Mouse (Mus musculus) frontal cortex, postnatal 10 days (tissue): ENCODE data around the gene Pcdh17.

Experiments used
- DNase-seq, 2 experiments: peaks; one replicate each; pipeline ENCODE4 v3.0.0; 2022; ENCODE audit warnings: low spot score in 2 of 2, mixed read lengths in 1 of 2

Pcdh17 gene

GRCm38 (mm10) chr14:84477411-84477810 lies 34.0 kb downstream of the Pcdh17 start:
- no peak for DNase-seq

DNA sequence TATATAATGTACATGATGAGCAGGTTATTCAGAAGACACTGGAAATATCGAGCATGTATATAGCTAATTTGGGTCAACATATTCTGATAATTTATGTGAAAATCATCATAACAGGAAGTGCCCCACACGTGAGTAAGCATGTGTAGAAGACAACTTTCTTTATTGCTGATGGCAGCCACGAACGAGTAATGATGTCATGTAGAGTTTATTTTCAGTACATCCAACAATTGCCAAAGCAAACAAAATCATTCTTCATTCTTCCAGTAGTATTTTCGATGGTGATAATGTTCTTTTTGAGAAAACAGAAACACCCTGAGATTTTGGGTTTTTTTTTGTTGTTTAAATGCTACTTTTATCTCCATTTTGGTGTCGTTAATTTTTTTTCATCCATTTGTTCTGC lies 37.2 kb downstream of the Pcdh17 start:
- DNase-seq: no peak

DNA sequence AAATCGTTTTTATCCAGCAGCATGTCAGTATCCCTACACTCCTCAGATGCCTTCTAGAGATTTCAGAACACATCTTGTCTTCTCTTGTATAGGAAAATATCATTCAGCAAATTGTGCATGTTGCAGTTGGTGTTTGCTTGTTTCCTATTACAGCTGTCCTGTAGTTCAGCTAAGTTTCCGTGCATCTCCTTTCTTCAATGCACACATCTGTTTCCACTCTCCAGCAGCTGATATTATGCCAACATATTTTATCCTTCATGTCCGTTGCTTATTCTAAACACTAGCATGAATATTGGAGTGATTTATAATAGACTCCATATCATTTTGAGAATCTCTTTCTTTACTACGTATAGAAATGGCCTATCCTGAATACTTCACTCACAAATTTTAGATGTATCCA lies 41.0 kb downstream of the Pcdh17 start:
- DNase-seq: no peak

DNA sequence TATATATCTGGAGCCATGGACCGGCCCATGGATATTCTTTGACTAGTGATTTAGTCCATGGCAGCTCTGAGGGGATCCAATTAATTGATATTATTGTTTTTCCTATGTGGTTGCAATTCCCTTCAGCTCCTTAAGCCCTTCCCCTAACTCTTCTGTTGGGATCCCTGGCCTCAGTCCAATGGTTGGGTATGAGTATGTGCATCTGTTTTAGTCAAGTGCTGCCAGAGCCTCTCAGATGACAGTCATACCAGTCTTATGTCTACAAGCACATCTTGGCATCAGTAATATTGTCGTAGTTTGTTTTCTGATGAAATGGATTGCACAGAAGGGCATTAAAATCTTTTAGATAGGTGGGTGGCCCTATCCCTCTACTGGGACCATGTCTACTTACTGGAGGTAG lies 67.6 kb downstream of the Pcdh17 start:
- no peak for DNase-seq

DNA sequence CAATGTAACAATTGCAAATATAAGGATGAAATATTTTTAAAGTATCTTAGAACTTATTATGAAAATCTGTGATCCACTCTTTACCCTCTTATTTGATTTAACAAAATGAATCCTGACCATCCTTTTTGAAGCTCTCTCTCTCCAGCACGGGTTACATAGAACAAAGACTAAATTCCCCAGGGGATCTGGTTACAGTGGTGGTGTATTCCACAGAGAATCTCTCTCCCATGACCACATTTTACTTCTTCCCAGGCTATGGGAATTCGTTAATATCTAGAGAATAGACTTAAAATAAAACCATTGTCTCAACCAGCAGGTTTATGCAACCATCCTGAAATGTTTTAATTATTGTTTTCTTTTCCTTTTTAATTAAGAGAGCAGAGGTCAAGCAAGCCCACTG lies 89.0 kb downstream of the Pcdh17 start:
- no peak for DNase-seq

DNA sequence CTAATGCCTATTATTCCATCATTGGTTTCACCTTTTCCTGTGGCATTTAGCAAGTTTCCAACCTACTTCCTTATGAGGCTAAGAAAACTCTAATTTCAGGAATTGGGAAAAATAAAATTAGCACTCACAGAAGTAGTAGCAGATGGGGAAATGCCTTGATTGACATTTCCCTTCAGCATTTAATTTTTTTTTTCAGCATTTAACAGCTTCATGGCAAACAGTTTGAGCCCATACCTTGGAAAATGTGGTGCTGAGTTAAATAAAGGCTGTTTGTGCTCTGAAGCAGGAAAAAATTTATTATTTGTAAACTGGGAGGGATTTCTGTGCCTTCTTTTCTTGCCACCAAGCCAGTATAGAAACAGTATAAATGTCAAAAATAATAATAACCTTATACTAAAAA lies 91.9 kb downstream of the Pcdh17 start:
- DNase-seq: no peak

DNA sequence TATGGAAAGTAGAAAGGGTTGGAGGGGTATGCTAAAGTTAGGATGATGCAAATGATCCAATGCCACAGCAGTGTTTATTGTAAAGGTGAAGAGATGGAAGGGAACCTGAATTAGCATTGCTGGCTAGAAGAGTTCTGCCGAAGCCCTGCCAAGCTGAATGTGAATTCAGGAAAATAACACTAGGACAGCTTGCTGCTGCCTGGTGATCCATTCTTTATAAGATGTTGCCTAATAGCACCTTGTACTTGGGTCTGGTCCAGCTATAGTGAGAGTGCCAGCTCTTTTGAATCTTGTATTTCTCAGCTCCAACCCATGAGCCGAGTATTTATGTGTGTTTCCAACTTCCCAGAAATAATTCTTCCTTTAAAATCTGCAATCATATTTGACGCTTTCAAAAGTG lies 98.5 kb downstream of the Pcdh17 start:
- peak in 1 of 2 experiments; percentile 8 for DNase-seq

- DNase-seq: no peak
Measured at GRCm38 (mm10) chr14:84545968-84546367, 102.6 kb downstream of the Pcdh17 start.

DNA sequence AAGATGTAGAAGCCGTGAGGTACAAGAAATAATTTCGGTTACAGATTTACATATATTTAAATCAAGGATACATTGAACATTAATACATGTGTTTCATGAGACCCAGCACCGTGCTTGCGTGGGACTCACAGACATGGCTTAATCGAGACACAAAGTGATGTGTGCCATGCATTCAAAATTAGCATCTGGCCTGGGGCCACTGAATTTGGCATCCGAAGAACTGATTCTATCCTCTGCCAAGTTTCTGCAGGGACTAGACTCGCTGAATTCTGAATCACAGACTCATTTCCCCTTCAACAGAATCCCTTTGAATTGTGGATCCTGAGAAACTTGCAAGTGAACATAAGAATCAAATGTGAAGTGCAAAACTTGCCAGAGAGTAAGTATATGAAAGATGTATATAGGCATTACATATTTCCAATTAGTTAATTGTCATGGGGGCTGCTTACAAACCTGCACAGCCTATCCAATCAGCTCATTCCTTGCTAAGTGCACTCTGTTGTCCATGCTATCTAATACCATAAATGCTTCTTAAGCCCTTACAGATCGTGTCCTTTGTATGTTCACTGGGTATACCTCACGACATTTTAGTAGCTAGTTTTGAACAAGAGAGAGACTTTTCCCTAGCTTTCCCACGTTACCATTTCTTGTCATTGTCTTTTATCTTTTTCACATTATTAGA lies 104.3 kb downstream of the Pcdh17 start:
- DNase-seq: peak; percentile 58 to 62

DNA sequence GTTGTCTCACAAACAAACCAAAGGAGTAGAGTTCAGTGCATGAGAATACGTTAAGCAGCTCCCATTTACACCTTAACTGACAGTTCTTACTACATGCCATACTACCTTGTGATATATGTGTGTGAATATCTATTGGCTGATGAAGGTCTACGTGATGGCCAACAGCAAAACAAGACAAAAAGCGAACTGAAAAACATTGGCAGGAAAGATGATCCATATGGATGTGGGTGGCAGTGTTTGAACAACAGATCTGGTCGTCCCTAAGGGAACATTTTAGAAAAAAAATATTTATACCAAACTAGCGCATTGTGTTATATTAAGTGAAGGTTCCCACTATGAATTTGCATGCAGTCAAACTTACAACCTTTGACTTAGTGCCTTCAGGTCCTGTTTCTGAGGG lies 108.2 kb downstream of the Pcdh17 start:
- no peak for DNase-seq

- no peak for DNase-seq
Measured at GRCm38 (mm10) chr14:84571071-84571470, 127.7 kb downstream of the Pcdh17 start.
